Mouse (Mus musculus) forebrain, embryonic 15.5 days (tissue): ENCODE data around the gene Etfbkmt. TPM values are rescaled to one million over a fixed set of nuclear protein-coding genes. Genes with fewer than 3 reads are reported as not detected.
"Not testable (repeated sequence)": the region's sequence is repeated elsewhere in the genome, so short reads cannot be mapped to it uniquely, and the experiment has no call there.

Experiments used
- ATAC-seq: fragments of 200-750 bp; cut with Nextera tagmentation; replicated peaks from 2 replicates; pipeline ENCODE4 v1.8.0; 2017; ENCODE audit warnings: mild to moderate bottlenecking, moderate TSS enrichment, moderate library complexity
- H3K27ac ChIP-seq: fragments of 300-500 bp; sonication (generic); replicated peaks from 2 replicates; pipeline ENCODE4 v1.5.1; 2015; ENCODE audit warnings: mild to moderate bottlenecking, inconsistent platforms
- H3K27me3 ChIP-seq: fragments of 300-500 bp; sonication (generic); 2 replicates; pipeline ENCODE4 v1.6.1; 2015; ENCODE audit warnings: inconsistent platforms
- H3K36me3 ChIP-seq: fragments of 300-500 bp; sonication (generic); 2 replicates; pipeline ENCODE4 v1.6.1; 2015; ENCODE audit warnings: mild to moderate bottlenecking, inconsistent platforms
- H3K4me1 ChIP-seq: fragments of 300-500 bp; sonication (generic); 2 replicates; pipeline ENCODE4 v1.6.1; 2015; ENCODE audit warnings: inconsistent platforms
- H3K4me2 ChIP-seq: fragments of 300-500 bp; sonication (generic); replicated peaks from 2 replicates; pipeline ENCODE4 v1.6.1; 2015; ENCODE audit warnings: mild to moderate bottlenecking, inconsistent platforms
- H3K4me3 ChIP-seq: fragments of 300-500 bp; sonication (generic); 2 replicates; pipeline ENCODE4 v1.5.1; 2015; ENCODE audit warnings: mild to moderate bottlenecking, inconsistent platforms
- H3K9ac ChIP-seq: fragments of 300-500 bp; sonication (generic); replicated peaks from 2 replicates; pipeline ENCODE4 v1.6.1; 2015; ENCODE audit warnings: mild to moderate bottlenecking, inconsistent platforms
- H3K9me3 ChIP-seq: fragments of 300-500 bp; sonication (generic); 2 replicates; pipeline ENCODE4 v1.6.1; 2016; ENCODE audit warnings: inconsistent platforms
- WGBS: fragments of 180-500 bp; shearing (Covaris S2); methylation state at CpG from one replicate; pipeline ENCODE4 v1.1.7; 2015; ENCODE audit warnings: mixed read lengths; 5-methylcytosine and 5-hydroxymethylcytosine counted together
- polyA plus RNA-seq: library from polyadenylated mRNA; unstranded; fragments of >200 nt; fragmentation: Nextera tagmentation; extraction: Ambion mirVana; gene quantifications from 2 replicates; pipeline ENCODE4 v1.2.1, GENCODE M21; 2015

Etfbkmt gene
- polyA plus RNA-seq, 1 experiment from 2014 or later, result 7.5 TPM

DNA sequence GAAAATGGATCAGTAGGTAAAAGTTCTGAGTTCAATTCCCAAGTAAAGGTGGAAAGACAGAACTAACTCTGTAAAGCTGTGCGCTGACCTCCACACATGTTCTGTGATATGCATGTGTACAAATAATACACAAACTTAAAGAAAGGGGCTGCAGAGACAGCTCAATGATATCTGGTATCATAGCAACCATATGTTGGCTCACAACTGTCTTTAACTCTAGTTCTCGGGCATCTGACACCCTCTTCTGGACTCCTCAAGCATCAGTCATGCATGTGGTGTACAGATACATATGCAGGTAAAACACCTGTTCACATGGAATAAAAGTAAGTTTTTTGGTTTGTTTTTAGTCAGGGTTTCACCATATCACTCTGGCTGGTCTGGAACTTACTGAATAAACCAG lies 28.8 kb downstream of the Etfbkmt start:
- peaks cover 55% of the 10 kb centered on the region for H3K36me3 ChIP-seq
- no peak overlapping the region for H3K27ac ChIP-seq
- 88% methylated on average over 2 of the region's 2 CpGs for WGBS
- H3K4me1 ChIP-seq, result no peaks in the 10 kb centered on the region
- H3K4me2 ChIP-seq, result no peak overlapping the region
- no peaks in the 10 kb centered on the region for H3K27me3 ChIP-seq
- H3K9me3 ChIP-seq, result no peaks in the 10 kb centered on the region
- H3K9ac ChIP-seq, result no peak overlapping the region
- no peak overlapping the region for H3K4me3 ChIP-seq
- no peak for ATAC-seq

DNA sequence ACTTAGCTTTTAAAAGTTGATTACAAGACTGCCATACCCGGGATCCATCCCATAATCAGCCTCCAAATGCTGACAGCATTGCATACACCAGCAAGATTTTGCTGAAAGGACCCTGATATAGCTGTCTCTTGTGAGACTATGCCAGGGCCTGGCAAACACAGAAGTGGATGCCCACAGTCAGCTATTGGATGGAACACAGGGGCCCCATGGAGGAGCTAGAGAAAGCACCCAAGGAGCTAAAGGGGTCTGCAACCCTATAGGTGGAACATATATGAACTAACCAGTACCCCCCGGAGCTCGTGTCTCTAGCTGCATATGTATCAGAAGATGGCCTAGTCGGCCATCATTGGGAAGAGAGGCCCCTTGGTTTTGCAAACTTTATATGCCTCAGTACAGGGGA lies 30.3 kb downstream of the Etfbkmt start:
- H3K27me3 ChIP-seq, H3K4me2 ChIP-seq, H3K27ac ChIP-seq, H3K4me3 ChIP-seq, H3K9ac ChIP-seq, ATAC-seq, H3K9me3 ChIP-seq, H3K4me1 ChIP-seq: not testable (repeated sequence)
- H3K36me3 ChIP-seq, result peaks cover 50% of the 10 kb centered on the region
- whole genome bisulfite sequencing, result 95% methylated on average over 4 of the region's 4 CpGs

DNA sequence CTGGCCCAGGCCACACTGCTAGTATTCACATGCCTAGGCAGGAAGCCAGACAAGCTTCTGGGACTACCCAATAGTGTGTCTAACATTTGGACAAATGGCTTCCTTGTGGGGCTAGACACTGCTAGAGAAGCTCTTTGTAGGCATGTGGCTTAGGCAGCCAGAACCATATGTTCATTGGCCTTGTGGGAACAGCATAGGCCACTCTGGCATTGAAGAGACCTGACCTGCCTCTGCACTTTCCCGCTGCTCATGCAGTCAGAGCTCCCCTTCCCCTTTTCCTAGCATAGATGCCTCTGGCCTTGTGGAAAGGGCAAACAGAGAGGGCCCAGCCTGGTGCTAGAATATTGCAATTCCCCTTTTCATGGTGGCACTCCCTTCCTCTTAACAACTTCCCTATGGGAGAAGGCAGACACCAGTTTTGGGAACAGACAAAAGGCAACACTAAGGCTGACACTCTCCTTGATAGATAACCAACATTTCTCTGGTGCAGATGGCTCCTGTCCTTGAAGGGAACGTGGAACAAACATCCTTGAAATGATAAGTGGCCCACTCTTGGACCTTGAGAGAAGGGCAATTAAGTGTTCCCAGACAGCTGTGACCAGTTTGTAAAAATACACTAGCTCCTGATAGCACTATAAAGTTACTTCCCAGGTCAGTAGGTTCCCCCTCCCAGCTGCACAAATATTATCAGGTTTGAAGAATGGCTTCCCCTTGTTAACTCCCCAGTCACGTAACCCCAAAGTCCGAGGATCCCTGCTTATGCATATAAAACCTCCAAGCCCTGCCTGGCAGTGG lies 34.4 kb downstream of the Etfbkmt start:
- H3K4me3 ChIP-seq, result no peak overlapping the region
- H3K9ac ChIP-seq, result no peak overlapping the region
- H3K9me3 ChIP-seq, result no peaks in the 10 kb centered on the region
- H3K4me1 ChIP-seq, result no peaks in the 10 kb centered on the region
- no peak for ATAC-seq
- H3K27me3 ChIP-seq, result no peaks in the 10 kb centered on the region
- no peak overlapping the region for H3K4me2 ChIP-seq
- H3K27ac ChIP-seq, result no peak overlapping the region
- peaks cover 57% of the 10 kb centered on the region for H3K36me3 ChIP-seq
- 90% methylated on average over 4 of the region's 4 CpGs for WGBS

DNA sequence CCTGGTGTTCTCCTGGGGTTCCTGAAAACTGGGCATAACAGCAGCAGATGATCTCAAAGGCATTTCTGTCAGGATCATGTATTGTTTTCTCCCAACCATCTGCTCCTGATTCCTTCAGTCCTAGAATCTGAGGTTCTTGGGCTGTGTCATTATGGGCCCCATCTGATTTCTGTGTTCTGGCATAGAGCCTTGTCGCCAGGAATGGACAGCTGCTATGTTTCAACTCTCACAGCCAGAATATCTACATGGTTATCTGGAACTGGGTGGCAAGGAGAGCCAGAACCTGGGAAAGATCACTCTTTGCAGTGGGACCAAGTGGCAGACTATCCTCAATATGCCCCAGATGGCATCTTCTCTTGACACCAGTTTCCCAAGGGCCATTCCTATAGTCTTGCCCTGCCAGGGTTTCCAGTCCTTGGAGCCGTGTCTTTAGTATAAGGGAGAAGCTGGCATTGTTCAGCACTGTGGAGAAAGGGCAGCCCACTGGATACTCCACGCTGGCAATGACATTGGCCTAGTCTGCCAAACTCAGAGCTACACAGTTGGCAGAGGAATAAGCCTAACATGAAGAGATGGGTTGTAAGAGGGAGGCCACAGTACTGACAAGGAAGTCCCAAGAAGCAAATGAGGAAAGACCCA lies 35.4 kb downstream of the Etfbkmt start:
- no peak overlapping the region for H3K9ac ChIP-seq
- H3K36me3 ChIP-seq, result peaks cover 59% of the 10 kb centered on the region
- no peak overlapping the region for H3K4me3 ChIP-seq
- H3K27me3 ChIP-seq, result no peaks in the 10 kb centered on the region
- no peaks in the 10 kb centered on the region for H3K9me3 ChIP-seq
- H3K4me1 ChIP-seq, result no peaks in the 10 kb centered on the region
- no peak; the same call in 1 of the 2 replicates for ATAC-seq
- H3K4me2 ChIP-seq, result no peak overlapping the region
- WGBS, result 90% methylated on average over 3 of the region's 3 CpGs
- H3K27ac ChIP-seq, result no peak overlapping the region

DNA sequence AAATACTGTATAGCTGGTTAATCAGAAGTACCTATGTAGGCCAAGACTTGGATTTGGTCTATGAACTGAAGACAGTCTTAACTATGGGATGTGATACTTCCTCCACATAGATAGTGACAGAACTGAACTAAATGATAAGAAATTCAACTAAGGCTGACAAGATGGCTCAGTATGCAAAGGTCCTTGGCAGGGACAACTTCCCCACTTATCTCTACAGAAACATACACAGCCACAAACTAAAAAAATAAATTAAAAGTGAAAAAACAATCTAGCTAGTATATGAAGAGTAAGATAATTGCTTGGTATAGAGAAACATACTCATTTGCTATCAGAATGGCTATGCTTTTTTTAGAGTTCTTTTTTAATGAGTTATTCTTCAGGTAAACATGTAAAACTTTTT lies 39.4 kb downstream of the Etfbkmt start:
- Histone ChIP-seq H3K27me3 (no peaks in the 10 kb centered on the region), H3K9ac (no peak overlapping the region), H3K27ac (no peak overlapping the region), H3K9me3 (no peaks in the 10 kb centered on the region), H3K4me1 (no peaks in the 10 kb centered on the region), H3K4me2 (no peak overlapping the region), H3K4me3 (no peak overlapping the region), H3K36me3 (peaks cover 75% of the 10 kb centered on the region)
- ATAC-seq, result no peak

DNA sequence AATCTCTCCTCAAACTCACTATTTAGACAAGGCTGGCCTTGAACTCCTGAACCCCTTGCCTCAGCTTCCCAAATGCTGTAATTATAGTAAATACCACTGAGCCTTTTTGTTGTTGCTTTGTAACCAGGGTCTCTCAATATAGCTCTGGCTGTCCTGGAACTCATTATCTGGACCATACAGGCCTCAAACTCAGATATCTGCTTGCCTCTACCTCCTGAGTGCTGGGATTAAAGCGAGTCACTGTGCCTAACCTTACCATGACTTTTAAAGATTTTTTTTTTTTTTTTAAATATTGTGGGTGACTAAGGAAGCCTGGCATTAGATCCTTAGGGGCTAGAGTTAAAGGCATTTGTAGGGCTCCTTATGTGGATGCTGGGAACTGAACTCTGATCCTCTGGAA lies 44.4 kb downstream of the Etfbkmt start:
- Histone ChIP-seq H3K9ac (no peak overlapping the region), H3K4me1 (peaks cover 24% of the 10 kb centered on the region), H3K4me2 (no peak overlapping the region), H3K36me3 (peaks cover 33% of the 10 kb centered on the region), H3K27ac (no peak overlapping the region), H3K9me3 (no peaks in the 10 kb centered on the region), H3K4me3 (no peak overlapping the region), H3K27me3 (no peaks in the 10 kb centered on the region)
- WGBS, result 94% methylated on average over 1 of the region's 1 CpGs
- ATAC-seq, result no peak

DNA sequence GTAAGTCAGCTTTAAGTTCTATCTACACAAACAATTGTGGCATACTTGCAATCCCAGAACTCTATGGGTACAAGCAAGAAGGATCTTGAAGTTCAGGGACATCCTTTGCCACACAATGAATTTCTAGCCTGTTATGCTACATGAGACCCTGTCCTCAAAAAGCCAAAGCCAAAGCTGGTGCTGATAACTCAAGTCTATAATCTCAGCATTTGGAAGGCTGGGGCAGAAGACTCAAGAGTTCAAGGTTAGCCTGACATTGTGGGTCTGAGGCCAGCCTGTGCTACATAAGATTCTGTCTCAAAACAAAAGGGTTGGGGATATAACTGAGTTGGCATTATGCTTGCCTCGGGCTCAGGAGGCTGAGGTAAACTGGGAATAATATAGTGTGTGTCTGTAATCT lies 47.7 kb downstream of the Etfbkmt start:
- no peaks in the 10 kb centered on the region for H3K27me3 ChIP-seq
- peaks cover 9% of the 10 kb centered on the region for H3K36me3 ChIP-seq
- peaks cover 24% of the 10 kb centered on the region for H3K4me1 ChIP-seq
- peak overlapping the region; percentile 95; the same call in 1 of the 2 replicates for H3K9ac ChIP-seq
- H3K27ac ChIP-seq, result no peak overlapping the region
- peak overlapping the region; percentile 58 for H3K4me2 ChIP-seq
- no peaks in the 10 kb centered on the region for H3K9me3 ChIP-seq
- 52% methylated on average over 1 of the region's 1 CpGs for WGBS
- peak overlapping the region; percentile 70 for H3K4me3 ChIP-seq
- no peak for ATAC-seq

DNA sequence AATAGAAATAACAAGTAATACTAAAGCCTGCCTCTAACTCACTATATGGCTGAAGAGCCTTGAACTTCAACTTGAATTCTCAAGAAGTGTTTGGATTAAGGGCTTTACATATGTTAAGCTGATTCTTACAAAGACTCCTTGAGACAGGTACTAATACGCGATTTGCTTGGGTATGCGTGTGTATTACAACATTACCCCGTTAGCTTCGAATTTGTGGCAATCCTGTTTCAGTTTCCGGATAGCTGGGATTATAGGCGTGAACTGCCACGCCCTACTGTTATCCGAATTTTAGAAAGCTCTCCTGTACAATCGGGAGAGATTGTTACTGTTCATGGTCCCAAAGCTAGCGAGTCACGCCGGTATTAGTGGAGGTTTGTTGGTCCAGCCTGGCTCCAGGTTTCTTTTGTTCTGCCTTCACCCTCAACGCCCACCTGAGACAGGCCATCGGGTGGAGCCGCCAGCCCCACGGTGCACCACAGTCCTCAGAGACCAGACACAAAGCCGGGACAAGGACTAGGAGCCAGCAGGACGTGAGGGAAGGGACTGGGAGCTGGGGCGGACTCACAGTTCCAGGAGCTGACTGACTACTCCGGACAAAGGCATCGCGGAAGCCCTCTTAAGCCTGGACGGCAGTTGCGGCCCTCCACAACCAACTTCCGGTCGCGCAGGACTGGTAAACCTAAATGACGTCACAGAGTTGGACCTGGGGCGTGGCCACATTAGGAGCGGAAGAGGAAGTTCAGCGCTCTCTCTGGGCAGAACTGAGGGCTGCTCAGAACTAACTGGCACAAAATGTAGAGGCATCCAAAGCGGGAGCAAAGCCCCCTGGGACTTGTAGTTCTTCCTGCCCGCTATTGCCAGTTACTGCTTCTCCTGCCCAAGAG lies 48.6 kb downstream of the Etfbkmt start, which contains the start of gene Amn1:
Gene Amn1, minus strand, starts transcription at position 672 of the 884 bp plus-strand sequence.
- H3K9me3 ChIP-seq, result no peaks in the 10 kb centered on the region
- H3K9ac ChIP-seq, result peak within 1 kb of the TSS; percentile 95
- ATAC-seq, result peak; percentile 99
- no peaks in the 10 kb centered on the region for H3K27me3 ChIP-seq
- peaks cover 2% of the 10 kb centered on the region for H3K36me3 ChIP-seq
- H3K4me3 ChIP-seq, result peak within 1 kb of the TSS; percentile 70
- H3K4me2 ChIP-seq, result peak within 1 kb of the TSS; percentile 58
- H3K27ac ChIP-seq, result peak within 1 kb of the TSS; percentile 94
- H3K4me1 ChIP-seq, result peaks cover 24% of the 10 kb centered on the region
- under 1% methylated on average over 34 of the region's 34 CpGs for WGBS

DNA sequence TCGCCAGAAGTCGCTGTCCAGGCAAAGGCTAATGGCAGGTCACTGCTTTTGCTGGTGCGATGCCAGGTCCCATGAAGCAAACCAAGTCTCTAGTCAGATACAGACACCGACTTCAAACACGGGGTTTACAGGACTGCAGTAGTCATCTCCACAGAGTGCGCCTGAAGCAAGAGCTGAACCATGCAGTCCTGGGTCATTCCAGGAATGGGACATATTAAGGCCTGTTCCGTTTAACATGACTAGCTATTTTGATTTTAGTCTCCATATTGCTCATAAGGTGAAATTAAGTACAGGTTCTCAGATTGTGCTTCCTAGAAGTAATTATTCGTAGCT lies 49.2 kb downstream of the Etfbkmt start:
- H3K36me3 ChIP-seq, result no peaks in the 10 kb centered on the region
- ATAC-seq, result peak; percentile 88
- 43% methylated on average over 8 of the region's 8 CpGs for WGBS
- peak overlapping the region; percentile 51 for H3K9ac ChIP-seq
- H3K4me2 ChIP-seq, result peak overlapping the region; percentile 58
- peaks cover 24% of the 10 kb centered on the region for H3K4me1 ChIP-seq
- peak overlapping the region; percentile 94 for H3K27ac ChIP-seq
- H3K27me3 ChIP-seq, result no peaks in the 10 kb centered on the region
- H3K4me3 ChIP-seq, result peak overlapping the region; percentile 70
- H3K9me3 ChIP-seq, result no peaks in the 10 kb centered on the region

DNA sequence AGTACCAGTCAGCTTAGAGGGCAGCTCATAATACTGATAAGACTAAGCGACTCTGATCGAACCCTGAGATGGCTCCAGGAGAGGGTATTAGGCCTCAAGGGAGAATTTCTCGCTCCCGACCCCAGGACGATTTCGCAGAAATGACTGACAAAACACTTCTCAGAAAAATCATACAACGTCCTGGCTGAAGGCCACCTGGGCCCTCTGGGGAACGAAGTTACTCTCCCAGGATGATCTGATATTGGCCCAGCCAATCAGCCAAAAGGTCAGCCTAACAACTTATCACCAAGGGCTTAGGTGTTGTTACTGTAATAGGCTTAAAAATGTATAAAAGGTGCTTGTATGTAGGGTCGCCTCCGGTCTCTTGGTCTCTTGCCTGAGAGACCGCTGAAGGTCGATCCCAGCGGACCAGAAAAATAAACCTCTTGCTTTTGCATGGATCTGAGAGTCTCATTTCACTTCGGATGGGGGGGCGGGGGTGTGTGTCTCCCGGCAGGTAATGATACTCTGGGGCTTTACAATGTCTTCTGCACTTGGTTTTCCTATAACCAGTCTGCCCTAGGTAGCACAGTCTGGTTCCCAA lies 49.8 kb downstream of the Etfbkmt start:
- 95% methylated on average over 16 of the region's 16 CpGs for WGBS
- Histone ChIP-seq H3K9ac (no peak overlapping the region), H3K9me3 (no peaks in the 10 kb centered on the region), H3K27me3 (no peaks in the 10 kb centered on the region), H3K36me3 (no peaks in the 10 kb centered on the region), H3K4me1 (peaks cover 24% of the 10 kb centered on the region), H3K4me3 (0 out of 2 replicates have a peak overlapping the region, but pooled peaks have one; percentile 70), H3K4me2 (no peak overlapping the region), H3K27ac (peak overlapping the region; percentile 94; the same call in 1 of the 2 replicates)
- ATAC-seq, result no peak

DNA sequence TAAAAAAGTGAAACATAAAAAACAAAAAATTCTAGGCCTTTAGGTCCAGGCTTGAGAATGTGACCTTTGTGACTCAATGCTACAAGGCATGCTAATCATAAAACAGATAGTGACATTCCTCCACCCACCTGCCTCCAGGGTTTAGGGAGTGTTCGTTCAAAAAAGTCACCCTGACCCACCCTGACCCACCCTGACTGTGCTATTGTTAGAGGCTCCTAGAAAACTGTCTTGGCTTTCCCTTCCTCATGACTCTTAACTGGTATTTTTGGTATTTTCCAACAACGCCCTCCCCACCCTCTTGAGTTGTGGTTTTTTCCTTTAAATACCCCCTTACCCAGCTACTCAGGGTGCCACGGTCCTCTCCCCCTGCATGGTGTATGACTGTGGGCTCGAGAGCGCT lies 52.3 kb downstream of the Etfbkmt start:
- not testable (repeated sequence) for H3K36me3 ChIP-seq, H3K9me3 ChIP-seq, H3K9ac ChIP-seq, H3K27me3 ChIP-seq, H3K4me2 ChIP-seq, H3K4me3 ChIP-seq, H3K27ac ChIP-seq, H3K4me1 ChIP-seq, ATAC-seq
- 90% methylated on average over 5 of the region's 5 CpGs for WGBS
